Mouse (Mus musculus): ENCODE measurements at regions not wholly inside any gene's neighbourhood (a gene's known extent, or its start where the extent isn't known, plus 50 kb on each side); places are given as distances from the start of the nearest gene placed in this dataset.
"Not testable (repeated sequence)": the region's sequence is repeated elsewhere in the genome, so short reads cannot be mapped to it uniquely, and the experiment has no call there.

- in situ Hi-C loops (cut with MboI, MseI) = no loop called here
Observed at GRCm38 (mm10) chr12:48387724-48388123, 994.7 kb upstream of the Foxg1 start.

GRCm38 (mm10) chr12:48388192-48388812 is 994.2 kb upstream of the Foxg1 start:
- in situ Hi-C loops (cut with MboI, MseI) = no loop called here

- in situ Hi-C loops (cut with MboI, MseI) = no loop called here
Observed at GRCm38 (mm10) chr12:48391008-48391407, 991.5 kb upstream of the Foxg1 start.

- in situ Hi-C loops (cut with MboI, MseI) = loop anchor here (10.0 kb wide), 2 partner anchors 525 to 725 kb away; no protein-coding TSS in a partner anchor
Observed at GRCm38 (mm10) chr12:48439333-48440046, 943.0 kb upstream of the Foxg1 start.

GRCm38 (mm10) chr12:48448719-48449118 is 933.7 kb upstream of the Foxg1 start:
- in situ Hi-C loops (cut with MboI, MseI) = not testable (repeated sequence)

GRCm38 (mm10) chr12:48462392-48462791 is 920.1 kb upstream of the Foxg1 start:
- in situ Hi-C loops (cut with MboI, MseI) = no loop called here

- in situ Hi-C loops (cut with MboI, MseI) = no loop called here
Observed at GRCm38 (mm10) chr12:48500735-48501134, 881.7 kb upstream of the Foxg1 start.

- in situ Hi-C loops (cut with MboI, MseI) = no loop called here
Observed at GRCm38 (mm10) chr12:48511594-48511993, 870.9 kb upstream of the Foxg1 start.

GRCm38 (mm10) chr12:48512259-48512658 is 870.2 kb upstream of the Foxg1 start:
- in situ Hi-C loops (cut with MboI, MseI) = no loop called here

- in situ Hi-C loops (cut with MboI, MseI) = loop anchor here (10.0 kb wide), 1 partner anchor 593 kb away; no protein-coding TSS in a partner anchor
Observed at GRCm38 (mm10) chr12:48521996-48522395, 860.5 kb upstream of the Foxg1 start.

GRCm38 (mm10) chr12:48559690-48560089 is 822.8 kb upstream of the Foxg1 start:
- in situ Hi-C loops (cut with MboI, MseI) = not testable (repeated sequence)

GRCm38 (mm10) chr12:48604401-48605197 is 777.9 kb upstream of the Foxg1 start:
- in situ Hi-C loops (cut with MboI, MseI) = no loop called here

- in situ Hi-C loops (cut with MboI, MseI) = no loop called here
Observed at GRCm38 (mm10) chr12:48605423-48605822, 777.0 kb upstream of the Foxg1 start.

- in situ Hi-C loops (cut with MboI, MseI) = no loop called here
Observed at GRCm38 (mm10) chr12:48609391-48609790, 773.1 kb upstream of the Foxg1 start.

- in situ Hi-C loops (cut with MboI, MseI) = no loop called here
Observed at GRCm38 (mm10) chr12:48612066-48612465, 770.4 kb upstream of the Foxg1 start.

- in situ Hi-C loops (cut with MboI, MseI) = no loop called here
Observed at GRCm38 (mm10) chr12:48616337-48616736, 766.1 kb upstream of the Foxg1 start.

GRCm38 (mm10) chr12:48633559-48633958 is 748.9 kb upstream of the Foxg1 start:
- in situ Hi-C loops (cut with MboI, MseI) = no loop called here

- in situ Hi-C loops (cut with MboI, MseI) = no loop called here
Observed at GRCm38 (mm10) chr12:48634671-48635241, 747.7 kb upstream of the Foxg1 start.

- in situ Hi-C loops (cut with MboI, MseI) = no loop called here
Observed at GRCm38 (mm10) chr12:48641974-48642373, 740.5 kb upstream of the Foxg1 start.

GRCm38 (mm10) chr12:48645135-48645534 is 737.3 kb upstream of the Foxg1 start:
- in situ Hi-C loops (cut with MboI, MseI) = no loop called here

- in situ Hi-C loops (cut with MboI, MseI) = no loop called here
Observed at GRCm38 (mm10) chr12:48645910-48646309, 736.5 kb upstream of the Foxg1 start.

- in situ Hi-C loops (cut with MboI, MseI) = no loop called here
Observed at GRCm38 (mm10) chr12:48675176-48675575, 707.3 kb upstream of the Foxg1 start.

Measured in T-helper 2 cell (primary cell).